Mouse (Mus musculus) erythroblast, adult 5-6 weeks (primary cell): ENCODE data around the gene Kifc5b. TPM values are rescaled to one million over a fixed set of nuclear protein-coding genes. Genes with fewer than 3 reads are reported as not detected.
A peak's percentile ranks its signal among the peaks of the same experiment; 100 is the strongest.
"Not testable (repeated sequence)": the region's sequence is repeated elsewhere in the genome, so short reads cannot be mapped to it uniquely, and the experiment has no call there.

Source experiments
- ATAC-seq: replicated peaks from 2 replicates; pipeline ENCODE4 v1.8.0; 2016; ENCODE audit warnings: moderate number of reproducible peaks, mild to moderate bottlenecking, moderate TSS enrichment, inconsistent platforms; ENCODE audit not compliant: poor library complexity, low FRiP score, severe bottlenecking
- total RNA-seq, 2 experiments: library from RNA; stranded (forward) in 1 of 2; stranded (reverse) in 1 of 2; fragments of 150-400 nt in 1 of 2; fragments of 200-764, 138-1000 nt in 1 of 2; gene quantifications; 2 replicates each; pipeline versions ENCODE4 v1.2.3 to v1.2.4; 2015 to 2017; ENCODE audit warnings: low replicate concordance in 2 of 2

Gene Kifc5b
- total RNA-seq, 2 experiments from 2014 or later, result 5.6 to 18.9 TPM

DNA sequence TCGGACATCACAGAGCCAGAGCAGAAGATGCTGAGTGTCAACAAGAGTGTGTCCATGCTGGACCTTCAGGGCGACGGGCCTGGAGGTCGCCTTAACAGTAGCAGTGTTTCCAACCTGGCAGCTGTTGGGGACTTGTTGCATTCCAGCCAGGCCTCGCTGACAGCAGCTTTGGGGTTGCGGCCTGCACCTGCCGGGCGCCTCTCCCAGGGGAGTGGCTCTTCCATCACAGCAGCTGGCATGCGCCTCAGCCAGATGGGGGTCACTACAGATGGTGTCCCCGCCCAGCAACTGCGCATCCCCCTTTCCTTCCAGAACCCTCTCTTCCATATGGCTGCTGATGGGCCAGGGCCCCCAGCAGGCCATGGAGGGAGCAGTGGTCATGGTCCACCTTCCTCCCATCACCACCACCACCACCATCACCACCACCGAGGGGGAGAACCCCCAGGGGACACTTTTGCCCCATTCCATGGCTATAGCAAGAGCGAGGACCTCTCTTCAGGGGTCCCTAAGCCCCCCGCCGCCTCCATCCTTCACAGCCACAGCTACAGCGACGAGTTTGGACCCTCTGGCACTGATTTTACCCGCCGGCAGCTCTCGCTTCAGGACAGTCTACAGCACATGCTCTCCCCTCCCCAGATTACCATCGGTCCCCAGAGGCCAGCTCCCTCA is 44.8 kb downstream of the Kifc5b start:
- ATAC-seq, result no peak

GRCm38 (mm10) chr17:26966993-26967392 is 50.1 kb downstream of the Kifc5b start:
- no peak for ATAC-seq

GRCm38 (mm10) chr17:26967477-26967876 is 50.6 kb downstream of the Kifc5b start:
- no peak for ATAC-seq

DNA sequence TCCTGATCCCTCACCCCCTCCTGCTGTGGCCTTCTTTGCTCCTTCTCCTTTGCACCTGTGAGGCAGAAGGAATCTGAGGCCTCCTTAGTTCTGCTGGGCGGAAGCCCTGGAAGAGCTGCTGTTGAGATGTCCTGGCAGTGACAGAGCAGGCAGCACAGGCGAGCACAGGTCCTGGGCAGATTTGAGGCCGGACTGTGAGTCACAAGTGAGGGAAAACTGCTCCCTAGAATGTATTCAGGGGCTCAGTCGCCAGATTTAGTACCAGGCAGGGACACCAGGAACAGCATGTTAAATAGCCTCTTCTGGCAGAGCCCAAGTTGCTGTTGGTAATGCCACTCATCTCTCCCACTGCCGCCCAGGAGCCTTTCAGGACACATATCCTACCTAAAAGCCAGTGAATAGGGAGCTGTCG is 51.3 kb downstream of the Kifc5b start:
- no peak for ATAC-seq

DNA sequence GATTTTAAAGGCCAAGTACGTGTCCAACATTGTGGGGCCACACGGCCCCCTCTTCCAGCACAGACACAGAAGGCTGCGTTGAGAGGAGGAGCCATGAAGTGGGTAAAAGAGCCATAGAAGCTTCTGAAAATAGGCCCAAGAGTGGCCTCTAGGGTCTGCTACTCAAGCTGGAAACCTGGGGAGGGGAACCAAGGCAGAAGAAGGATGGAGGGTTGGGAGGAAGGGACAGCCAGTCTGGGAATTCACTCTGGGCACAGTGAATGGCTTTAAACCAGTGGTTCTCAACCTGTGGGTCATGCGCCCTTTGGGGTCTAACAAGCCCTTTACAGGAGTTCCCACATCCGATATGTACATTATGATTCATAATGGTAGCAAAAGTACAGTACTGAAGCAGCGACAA is 52.4 kb downstream of the Kifc5b start:
- ATAC-seq, result no peak

- no peak for ATAC-seq
These were observed 53.3 kb downstream of the Kifc5b start for GRCm38 (mm10) chr17:26970221-26970620.

GRCm38 (mm10) chr17:26971247-26971905 is 54.5 kb downstream of the Kifc5b start:
- no peak for ATAC-seq

GRCm38 (mm10) chr17:26972107-26972506 is 55.2 kb downstream of the Kifc5b start:
- ATAC-seq, result no peak

- ATAC-seq, result peak; percentile 98
These were observed 56.0 kb downstream of the Kifc5b start, which contains the start of gene Zbtb9 for GRCm38 (mm10) chr17:26972703-26973574. Gene Zbtb9, plus strand, starts transcription at chr17:26973167.

DNA sequence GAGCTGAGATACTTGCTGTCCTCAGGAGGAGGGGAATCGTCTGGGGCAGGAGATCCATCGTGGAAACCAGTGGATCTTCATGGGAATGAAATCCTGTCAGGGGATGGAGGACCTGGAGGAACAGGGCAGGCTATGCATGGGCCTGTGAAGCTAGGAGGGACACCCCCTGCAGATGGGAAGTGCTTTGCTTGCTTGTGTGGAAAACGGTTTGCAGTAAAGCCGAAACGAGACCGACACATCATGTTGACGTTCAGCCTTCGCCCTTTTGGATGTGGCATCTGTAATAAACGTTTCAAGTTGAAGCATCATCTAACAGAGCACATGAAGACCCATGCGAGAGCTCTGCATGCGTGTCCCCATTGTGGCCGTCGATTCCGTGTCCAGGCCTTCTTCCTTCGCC is 57.7 kb downstream of the Kifc5b start:
- no peak for ATAC-seq

GRCm38 (mm10) chr17:26975415-26975814 is 58.5 kb downstream of the Kifc5b start:
- ATAC-seq, result no peak

DNA sequence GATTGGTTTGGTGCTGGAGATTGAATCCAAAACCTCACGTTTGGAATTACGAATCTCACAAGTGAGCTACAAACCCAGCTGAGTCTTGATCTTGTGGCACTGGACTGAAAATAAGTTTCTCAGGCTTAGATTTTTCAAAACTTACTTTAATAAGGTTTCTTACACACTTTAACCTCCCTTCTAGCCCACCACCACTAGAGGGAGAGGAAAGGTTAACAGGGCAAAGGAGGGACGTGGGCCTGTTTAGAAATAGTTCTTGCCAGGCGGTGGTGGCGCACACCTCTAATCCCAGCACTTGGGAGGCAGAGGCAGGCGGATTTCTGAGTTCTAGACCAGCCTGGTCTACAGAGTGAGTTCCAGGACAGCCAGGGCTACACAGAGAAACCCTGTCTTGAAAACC is 60.5 kb downstream of the Kifc5b start:
- not testable (repeated sequence) for ATAC-seq

- no peak for ATAC-seq
These were observed 62.5 kb downstream of the Kifc5b start for GRCm38 (mm10) chr17:26979426-26979825.

GRCm38 (mm10) chr17:26981050-26981449 is 64.2 kb downstream of the Kifc5b start:
- ATAC-seq, result no peak

Other genes starting within 250 kb of the Kifc5b start
- gene Crebrf, start 201.4 kb upstream of the Kifc5b start, total RNA-seq (2015; ENCODE audit: low replicate concordance), result 25.9 and 33.4 TPM in 2 replicates
- 65.0 and 158 TPM in 2 replicates for gene Crebrf, start 201.4 kb upstream of the Kifc5b start, total RNA-seq (2017; ENCODE audit: low replicate concordance)
- 1.2 and 7.1 TPM in 2 replicates for gene Bnip1, start 136.0 kb upstream of the Kifc5b start, total RNA-seq (2015; ENCODE audit: low replicate concordance)
- 6.4 and 8.3 TPM in 2 replicates for gene Bnip1, start 136.0 kb upstream of the Kifc5b start, total RNA-seq (2017; ENCODE audit: low replicate concordance)
- gene Nkx2-5, start 72.1 kb upstream of the Kifc5b start, total RNA-seq (2015; ENCODE audit: low replicate concordance), result not detected in 2 replicates
- gene Nkx2-5, start 72.1 kb upstream of the Kifc5b start, total RNA-seq (2017; ENCODE audit: low replicate concordance), result not detected in 2 replicates
- 4.0 TPM in 2 replicates for gene Phf1, start 16.0 kb downstream of the Kifc5b start, total RNA-seq (2015; ENCODE audit: low replicate concordance)
- 2.5 and 4.1 TPM in 2 replicates for gene Phf1, start 16.0 kb downstream of the Kifc5b start, total RNA-seq (2017; ENCODE audit: low replicate concordance)
- gene Cuta, start 22.5 kb downstream of the Kifc5b start, total RNA-seq (2015; ENCODE audit: low replicate concordance), result 33.6 and 59.6 TPM in 2 replicates
- gene Cuta, start 22.5 kb downstream of the Kifc5b start, total RNA-seq (2017; ENCODE audit: low replicate concordance), result 10.2 and 14.4 TPM in 2 replicates
- gene Syngap1, start 24.2 kb downstream of the Kifc5b start, total RNA-seq (2015; ENCODE audit: low replicate concordance), result 0.42 and 2.5 TPM in 2 replicates
- 0.60 and 5.3 TPM in 2 replicates for gene Syngap1, start 24.2 kb downstream of the Kifc5b start, total RNA-seq (2017; ENCODE audit: low replicate concordance)
- 1.3 TPM in 1 of 2 replicates, not detected in the other for gene Zbtb9, start 56.1 kb downstream of the Kifc5b start, total RNA-seq (2015; ENCODE audit: low replicate concordance)
- 5.3 and 6.0 TPM in 2 replicates for gene Zbtb9, start 56.1 kb downstream of the Kifc5b start, total RNA-seq (2017; ENCODE audit: low replicate concordance)
- gene Bak1, start 111.9 kb downstream of the Kifc5b start, total RNA-seq (2015; ENCODE audit: low replicate concordance), result 28.6 and 38.5 TPM in 2 replicates
- 6.7 and 17.0 TPM in 2 replicates for gene Bak1, start 111.9 kb downstream of the Kifc5b start, total RNA-seq (2017; ENCODE audit: low replicate concordance)
- gene Itpr3, start 140.2 kb downstream of the Kifc5b start, total RNA-seq (2015; ENCODE audit: low replicate concordance), result 0.42 and 1.2 TPM in 2 replicates
- 1.1 and 1.4 TPM in 2 replicates for gene Itpr3, start 140.2 kb downstream of the Kifc5b start, total RNA-seq (2017; ENCODE audit: low replicate concordance)
- gene Uqcc2, start 216.8 kb downstream of the Kifc5b start, total RNA-seq (2015; ENCODE audit: low replicate concordance), result 37.1 and 39.7 TPM in 2 replicates
- gene Uqcc2, start 216.8 kb downstream of the Kifc5b start, total RNA-seq (2017; ENCODE audit: low replicate concordance), result 19.8 and 25.6 TPM in 2 replicates